10 mouse cellular contexts compared by ENCODE assay signal in genomic region chr3:46538660-46539059, GRCm38 (mm10).
"Had no signal": no experiment of that assay in that cellular context is flagged by ENCODE, and none has a peak within 500 bp of the region (broad histone marks: within the 10 kb centered on the region; RNA-seq: fewer than 3 reads in every experiment).

No protein-coding gene starts in this region.

- DNase-seq: kidney, adult 18-20 months; kidney, postnatal 10 days; kidney, postnatal 4 days; liver; liver, embryonic 13.5 days; liver, postnatal 0 days; lung, postnatal 14 days; retina, postnatal 1 day; right cerebral cortex, postnatal 25 days; thymus, postnatal 14 days had no signal
